Mouse (Mus musculus): ENCODE data around the gene Cnbd2. TPM values are rescaled to one million over a fixed set of nuclear protein-coding genes. Genes with fewer than 3 reads are reported as not detected.

The Cnbd2 gene
- polyA plus RNA-seq, 1 experiment from 2014 or later = 6.2 TPM

DNA sequence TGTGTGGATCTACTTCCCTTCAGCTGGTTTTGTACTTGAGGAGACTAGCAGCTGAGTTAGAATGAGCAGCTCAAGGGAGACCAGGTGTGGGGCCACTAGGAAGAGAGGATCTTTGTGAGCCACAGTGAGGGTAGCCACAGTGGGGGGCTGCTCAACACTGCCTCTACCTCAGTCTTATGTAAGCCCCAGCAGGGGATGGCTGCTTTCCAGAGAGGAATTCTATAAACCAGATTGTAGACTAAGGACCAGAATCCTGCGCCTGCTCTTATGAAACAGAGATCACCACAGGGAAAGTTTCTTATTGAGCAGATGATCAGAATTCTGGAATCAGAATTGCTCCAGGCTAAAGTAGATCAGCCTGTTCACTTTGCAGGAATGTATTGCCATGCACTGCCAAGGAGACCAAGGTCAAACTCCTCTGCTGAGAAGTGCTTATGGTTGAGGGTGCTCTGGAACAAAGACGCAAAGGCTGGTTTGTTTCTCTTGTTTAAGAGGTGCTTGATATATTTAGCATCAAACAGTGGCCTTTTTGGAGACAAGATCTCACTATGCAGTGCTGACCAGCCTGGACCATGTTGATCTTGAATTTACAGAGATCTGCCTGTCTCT is 22.4 kb upstream of the Cnbd2 start:
- Histone ChIP-seq H3K4me2 (ENCODE audit: low read length) (no peak overlapping the region), H3K4me3 (ENCODE audit: low read length) (no peak overlapping the region), H3K27me3 (replicated peaks; ENCODE audit: control insufficient read depth, insufficient read depth, low read length) (no peaks in the 10 kb centered on the region), H3K9me3 (ENCODE audit: control insufficient read depth, low read length) (no peaks in the 10 kb centered on the region), H3K27ac (ENCODE audit: low read depth, low read length) (no peak overlapping the region), H3K36me3 (ENCODE audit: control insufficient read depth, insufficient read depth, low read length) (peaks cover 3% of the 10 kb centered on the region), H3K4me1 (ENCODE audit: control insufficient read depth, insufficient read depth, low read depth, low read length) (no peaks in the 10 kb centered on the region), H3K9ac (ENCODE audit: low read depth, low read length) (no peak overlapping the region)
- no peak for ATAC-seq
- 80% methylated on average over 2 of the region's 2 CpGs for WGBS

DNA sequence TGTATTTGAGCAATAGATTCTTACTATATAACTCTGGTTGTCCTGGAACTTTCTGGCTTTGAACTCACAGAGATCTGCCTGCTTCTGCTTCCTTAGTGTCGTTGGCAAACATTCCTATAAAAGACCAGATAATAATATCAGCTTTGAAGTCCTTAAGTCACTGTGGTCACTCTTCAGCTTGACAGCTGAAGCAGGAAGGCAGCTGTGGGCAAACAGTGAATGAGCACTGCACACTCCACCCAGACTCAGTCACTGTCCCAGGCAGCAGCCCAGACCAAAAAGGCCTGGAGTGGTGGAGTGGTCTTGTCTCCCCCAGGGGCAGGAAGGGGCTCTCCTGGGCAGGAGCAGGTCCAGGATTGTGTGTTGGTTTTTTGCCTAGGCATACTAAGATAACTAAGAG is 20.1 kb upstream of the Cnbd2 start:
- H3K36me3 ChIP-seq (ENCODE audit: control insufficient read depth, insufficient read depth, low read length) = peaks cover 12% of the 10 kb centered on the region
- no peaks in the 10 kb centered on the region for H3K9me3 ChIP-seq (ENCODE audit: control insufficient read depth, low read length)
- H3K27ac ChIP-seq (ENCODE audit: low read depth, low read length) = no peak overlapping the region
- WGBS = 84% methylated on average over 1 of the region's 1 CpGs
- H3K4me1 ChIP-seq (ENCODE audit: control insufficient read depth, insufficient read depth, low read depth, low read length) = no peaks in the 10 kb centered on the region
- no peak overlapping the region for H3K4me2 ChIP-seq (ENCODE audit: low read length)
- no peak overlapping the region for H3K9ac ChIP-seq (ENCODE audit: low read depth, low read length)
- no peak for ATAC-seq
- H3K4me3 ChIP-seq (ENCODE audit: low read length) = no peak overlapping the region
- no peaks in the 10 kb centered on the region for H3K27me3 ChIP-seq (replicated peaks; ENCODE audit: control insufficient read depth, insufficient read depth, low read length)

DNA sequence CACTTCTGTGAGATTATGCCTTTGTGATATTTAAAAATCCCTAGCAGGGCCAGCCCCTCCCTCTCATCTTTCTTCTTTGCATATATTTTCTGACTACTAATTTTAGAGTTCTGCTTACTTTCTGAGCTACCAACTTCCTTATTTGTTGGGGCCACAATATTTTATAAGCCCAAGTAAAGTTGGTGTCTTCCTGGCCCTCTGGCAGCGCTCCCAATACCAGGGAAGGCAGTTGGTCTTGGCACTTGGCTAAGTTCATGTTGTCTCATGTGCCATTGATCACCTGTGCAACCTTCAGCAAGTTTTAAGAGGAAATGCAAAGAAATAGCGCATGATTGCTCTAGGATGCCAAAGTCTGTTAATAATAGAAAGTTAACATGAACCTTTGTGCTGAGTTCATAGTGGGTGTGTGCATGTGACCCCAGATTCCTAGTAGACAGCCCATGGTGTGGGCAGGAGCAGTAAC is 16.5 kb upstream of the Cnbd2 start:
- no peaks in the 10 kb centered on the region for H3K27me3 ChIP-seq (replicated peaks; ENCODE audit: control insufficient read depth, insufficient read depth, low read length)
- no peak overlapping the region for H3K4me2 ChIP-seq (ENCODE audit: low read length)
- no peak for ATAC-seq
- H3K36me3 ChIP-seq (ENCODE audit: control insufficient read depth, insufficient read depth, low read length) = peaks cover 24% of the 10 kb centered on the region
- 100% methylated on average over 2 of the region's 2 CpGs for WGBS
- H3K9me3 ChIP-seq (ENCODE audit: control insufficient read depth, low read length) = no peaks in the 10 kb centered on the region
- H3K4me3 ChIP-seq (ENCODE audit: low read length) = no peak overlapping the region
- H3K9ac ChIP-seq (ENCODE audit: low read depth, low read length) = no peak overlapping the region
- H3K27ac ChIP-seq (ENCODE audit: low read depth, low read length) = no peak overlapping the region
- H3K4me1 ChIP-seq (ENCODE audit: control insufficient read depth, insufficient read depth, low read depth, low read length) = no peaks in the 10 kb centered on the region

DNA sequence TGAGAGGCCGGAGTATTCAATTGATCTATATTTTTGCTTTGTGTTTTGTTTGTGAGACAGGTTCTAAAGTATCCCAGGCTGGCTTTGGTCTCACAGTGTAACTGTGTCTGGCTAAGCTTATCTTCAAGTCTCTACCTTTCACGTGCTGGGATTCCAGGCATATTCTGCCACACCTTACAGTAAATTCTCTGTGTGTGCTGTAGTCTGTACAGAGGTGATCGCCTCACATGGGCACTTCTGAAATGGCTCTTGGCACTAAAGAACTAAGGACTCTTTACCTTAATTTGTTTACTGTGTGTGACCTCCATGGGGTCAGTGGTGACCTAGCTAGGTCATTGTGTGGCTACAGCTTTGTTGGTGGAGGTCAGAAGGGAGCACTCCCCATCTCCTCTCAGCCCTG is 15.9 kb upstream of the Cnbd2 start:
- 92% methylated on average over 3 of the region's 3 CpGs for WGBS
- no peak overlapping the region for H3K4me3 ChIP-seq (ENCODE audit: low read length)
- H3K9me3 ChIP-seq (ENCODE audit: control insufficient read depth, low read length) = no peaks in the 10 kb centered on the region
- H3K36me3 ChIP-seq (ENCODE audit: control insufficient read depth, insufficient read depth, low read length) = peaks cover 28% of the 10 kb centered on the region
- no peak for ATAC-seq
- H3K9ac ChIP-seq (ENCODE audit: low read depth, low read length) = no peak overlapping the region
- no peaks in the 10 kb centered on the region for H3K27me3 ChIP-seq (replicated peaks; ENCODE audit: control insufficient read depth, insufficient read depth, low read length)
- H3K4me2 ChIP-seq (ENCODE audit: low read length) = no peak overlapping the region
- H3K4me1 ChIP-seq (ENCODE audit: control insufficient read depth, insufficient read depth, low read depth, low read length) = no peaks in the 10 kb centered on the region
- no peak overlapping the region for H3K27ac ChIP-seq (ENCODE audit: low read depth, low read length)

DNA sequence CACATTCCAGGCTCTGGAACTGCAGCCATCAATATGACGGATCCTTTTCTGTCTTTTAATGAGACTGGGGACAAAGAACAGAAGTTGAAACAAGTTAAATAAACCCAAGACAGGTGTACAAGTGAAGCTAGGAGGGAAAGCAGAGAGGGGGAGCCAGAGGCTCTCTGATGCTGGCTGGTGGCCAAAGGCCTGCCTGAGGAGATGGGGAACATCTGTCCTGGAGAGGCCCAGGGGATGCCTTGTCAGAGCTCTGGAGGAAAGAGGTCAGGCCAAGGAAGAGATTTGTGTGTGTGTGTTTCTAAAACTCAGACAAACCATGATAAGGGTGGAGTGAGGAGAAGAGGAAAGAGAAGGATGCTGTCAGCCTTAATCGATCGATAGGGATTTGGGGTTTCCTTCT is 14.4 kb upstream of the Cnbd2 start:
- no peaks in the 10 kb centered on the region for H3K27me3 ChIP-seq (replicated peaks; ENCODE audit: control insufficient read depth, insufficient read depth, low read length)
- WGBS = 91% methylated on average over 3 of the region's 3 CpGs
- no peak overlapping the region for H3K4me3 ChIP-seq (ENCODE audit: low read length)
- H3K9ac ChIP-seq (ENCODE audit: low read depth, low read length) = no peak overlapping the region; the same call in 1 of the 2 replicates
- ATAC-seq = no peak
- H3K36me3 ChIP-seq (ENCODE audit: control insufficient read depth, insufficient read depth, low read length) = peaks cover 33% of the 10 kb centered on the region
- no peak overlapping the region for H3K27ac ChIP-seq (ENCODE audit: low read depth, low read length)
- H3K4me2 ChIP-seq (ENCODE audit: low read length) = no peak overlapping the region
- H3K9me3 ChIP-seq (ENCODE audit: control insufficient read depth, low read length) = no peaks in the 10 kb centered on the region
- H3K4me1 ChIP-seq (ENCODE audit: control insufficient read depth, insufficient read depth, low read depth, low read length) = no peaks in the 10 kb centered on the region

DNA sequence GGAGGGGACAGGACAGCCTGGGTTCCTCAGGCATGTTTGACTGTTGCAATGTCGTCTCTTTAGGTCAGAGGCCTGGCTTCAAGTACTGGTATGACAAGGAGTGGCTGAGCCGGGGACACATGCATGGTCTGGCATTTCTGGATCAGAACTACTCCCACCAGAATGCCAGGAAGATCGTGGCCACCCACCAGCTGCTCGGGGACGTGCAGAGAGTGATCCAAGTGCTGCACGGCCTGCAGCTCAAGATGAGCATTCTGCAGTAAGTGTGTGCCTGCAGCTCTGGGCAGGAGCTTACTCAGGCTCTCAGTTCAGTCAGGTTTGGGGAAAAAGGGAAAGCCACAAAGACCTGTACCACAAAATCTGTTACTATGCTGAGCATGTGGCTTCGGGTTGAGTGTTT is 13.6 kb upstream of the Cnbd2 start:
- Histone ChIP-seq H3K4me1 (ENCODE audit: control insufficient read depth, insufficient read depth, low read depth, low read length) (no peaks in the 10 kb centered on the region), H3K9ac (ENCODE audit: low read depth, low read length) (no peak overlapping the region), H3K9me3 (ENCODE audit: control insufficient read depth, low read length) (no peaks in the 10 kb centered on the region), H3K27ac (ENCODE audit: low read depth, low read length) (no peak overlapping the region), H3K27me3 (replicated peaks; ENCODE audit: control insufficient read depth, insufficient read depth, low read length) (no peaks in the 10 kb centered on the region), H3K4me3 (ENCODE audit: low read length) (no peak overlapping the region), H3K4me2 (ENCODE audit: low read length) (no peak overlapping the region), H3K36me3 (ENCODE audit: control insufficient read depth, insufficient read depth, low read length) (peaks cover 35% of the 10 kb centered on the region)
- 92% methylated on average over 7 of the region's 7 CpGs for WGBS
- ATAC-seq = no peak

DNA sequence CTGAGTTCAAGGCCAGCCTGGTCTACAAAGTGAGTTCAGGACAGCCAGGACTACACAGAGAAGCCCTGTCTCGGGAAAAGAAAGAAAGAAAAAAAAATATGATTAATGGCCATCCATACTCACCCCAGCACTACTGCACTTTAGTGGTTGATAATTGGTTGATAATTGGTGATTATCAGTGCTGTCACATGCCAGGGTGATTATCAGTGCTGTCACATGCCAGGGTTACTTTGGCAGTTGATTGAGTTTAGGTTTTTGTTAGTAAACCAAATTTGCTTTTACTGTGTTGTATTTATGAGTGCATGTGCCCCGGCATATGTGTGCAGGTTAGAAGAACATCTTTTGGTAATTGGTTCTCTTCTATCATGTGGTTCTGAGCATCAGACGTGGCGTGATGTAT is 10.0 kb upstream of the Cnbd2 start:
- no peaks in the 10 kb centered on the region for H3K9me3 ChIP-seq (ENCODE audit: control insufficient read depth, low read length)
- H3K4me1 ChIP-seq (ENCODE audit: control insufficient read depth, insufficient read depth, low read depth, low read length) = no peaks in the 10 kb centered on the region
- H3K27ac ChIP-seq (ENCODE audit: low read depth, low read length) = no peak overlapping the region
- ATAC-seq = no peak
- 89% methylated on average over 4 of the region's 4 CpGs for WGBS
- H3K4me3 ChIP-seq (ENCODE audit: low read length) = no peak overlapping the region
- H3K27me3 ChIP-seq (replicated peaks; ENCODE audit: control insufficient read depth, insufficient read depth, low read length) = no peaks in the 10 kb centered on the region
- no peak overlapping the region for H3K9ac ChIP-seq (ENCODE audit: low read depth, low read length)
- H3K4me2 ChIP-seq (ENCODE audit: low read length) = no peak overlapping the region
- peaks cover 30% of the 10 kb centered on the region for H3K36me3 ChIP-seq (ENCODE audit: control insufficient read depth, insufficient read depth, low read length)

DNA sequence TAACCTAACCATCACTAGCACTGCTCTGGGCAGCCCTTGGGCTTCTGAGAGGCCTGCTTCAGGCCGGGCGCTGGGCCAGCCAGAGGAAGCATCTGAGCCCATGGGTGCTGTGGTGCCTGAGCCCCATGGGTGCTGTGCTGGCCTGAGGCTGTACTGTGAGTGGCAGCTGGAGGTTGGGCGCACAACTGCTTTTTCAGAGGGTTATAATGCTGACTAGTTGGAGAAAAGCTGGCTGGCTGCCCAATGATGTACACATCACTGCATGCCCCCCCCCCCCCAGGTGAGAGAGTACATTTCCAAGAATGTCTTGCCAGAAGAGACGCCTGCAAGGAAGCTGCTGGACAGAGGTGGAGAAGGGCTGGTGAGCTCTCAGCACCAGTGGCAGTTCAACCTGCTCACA is 7.7 kb upstream of the Cnbd2 start:
- peaks cover 25% of the 10 kb centered on the region for H3K36me3 ChIP-seq (ENCODE audit: control insufficient read depth, insufficient read depth, low read length)
- ATAC-seq = no peak
- no peak overlapping the region for H3K4me2 ChIP-seq (ENCODE audit: low read length)
- H3K9me3 ChIP-seq (ENCODE audit: control insufficient read depth, low read length) = no peaks in the 10 kb centered on the region
- no peak overlapping the region for H3K9ac ChIP-seq (ENCODE audit: low read depth, low read length)
- no peaks in the 10 kb centered on the region for H3K4me1 ChIP-seq (ENCODE audit: control insufficient read depth, insufficient read depth, low read depth, low read length)
- WGBS = 89% methylated on average over 4 of the region's 4 CpGs
- no peak overlapping the region for H3K27ac ChIP-seq (ENCODE audit: low read depth, low read length)
- H3K27me3 ChIP-seq (replicated peaks; ENCODE audit: control insufficient read depth, insufficient read depth, low read length) = no peaks in the 10 kb centered on the region
- no peak overlapping the region for H3K4me3 ChIP-seq (ENCODE audit: low read length)

DNA sequence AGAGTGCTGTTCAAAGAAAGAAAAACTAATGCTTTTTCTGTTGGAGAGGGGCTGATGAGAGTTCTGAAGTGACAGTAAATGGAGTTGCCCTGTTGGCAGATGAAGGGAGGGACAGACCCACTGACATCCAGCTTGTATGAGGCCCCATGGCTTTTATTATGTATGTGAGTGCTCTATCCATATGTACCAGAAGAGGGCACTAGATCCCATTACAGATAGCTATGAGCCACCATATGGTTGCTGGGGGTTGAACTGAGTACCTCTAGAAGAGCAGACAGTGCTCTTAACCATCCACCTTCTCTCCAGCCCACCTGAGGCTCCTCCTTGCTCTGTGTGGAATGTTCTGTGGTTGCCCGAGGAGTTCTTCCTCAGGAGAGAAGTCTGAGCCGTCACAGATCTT is 6.3 kb upstream of the Cnbd2 start:
- Histone ChIP-seq H3K9me3 (ENCODE audit: control insufficient read depth, low read length) (no peaks in the 10 kb centered on the region), H3K27ac (ENCODE audit: low read depth, low read length) (no peak overlapping the region), H3K9ac (ENCODE audit: low read depth, low read length) (no peak overlapping the region), H3K4me3 (ENCODE audit: low read length) (no peak overlapping the region), H3K27me3 (replicated peaks; ENCODE audit: control insufficient read depth, insufficient read depth, low read length) (no peaks in the 10 kb centered on the region), H3K36me3 (ENCODE audit: control insufficient read depth, insufficient read depth, low read length) (peaks cover 17% of the 10 kb centered on the region), H3K4me2 (ENCODE audit: low read length) (no peak overlapping the region), H3K4me1 (ENCODE audit: control insufficient read depth, insufficient read depth, low read depth, low read length) (no peaks in the 10 kb centered on the region; the same call in 1 of the 2 replicates)
- peak; percentile 34; the same call in 1 of the 2 replicates for ATAC-seq
- WGBS = 93% methylated on average over 2 of the region's 2 CpGs
